Mouse (Mus musculus): Measurements from ENCODE around the gene 1700001O22Rik. TPM values are rescaled to one million over a fixed set of nuclear protein-coding genes. Genes with fewer than 3 reads are reported as not detected.

Gene 1700001O22Rik
- total and polyA plus RNA-seq, 3 experiments, result not detected

DNA sequence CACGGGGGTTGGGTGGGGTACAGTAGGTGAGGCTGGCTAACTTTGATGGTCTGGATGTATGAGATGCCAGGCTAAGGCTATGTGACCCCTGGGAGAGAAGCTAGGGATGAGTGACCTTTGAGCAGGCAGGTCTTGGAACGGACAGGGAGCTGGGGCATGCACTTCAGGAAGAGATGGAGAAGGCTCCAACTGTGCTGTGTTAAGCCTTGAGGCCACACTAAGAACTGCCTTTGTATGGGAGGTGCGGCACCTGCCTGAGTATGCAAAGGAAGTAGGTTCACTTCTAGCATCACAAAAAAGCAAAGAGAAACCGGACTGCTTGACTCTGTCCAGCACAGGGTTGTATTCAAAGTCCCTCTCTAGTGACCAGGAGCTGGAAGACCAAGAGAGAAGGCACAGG lies 25.2 kb downstream of the 1700001O22Rik start:
- in situ Hi-C loops (cut with MboI; ENCODE audit: low pct_ligation_motif_present, low pct_unique_long_range_greater_than_20kb, low sequenced_read_pairs), result no loop called here

DNA sequence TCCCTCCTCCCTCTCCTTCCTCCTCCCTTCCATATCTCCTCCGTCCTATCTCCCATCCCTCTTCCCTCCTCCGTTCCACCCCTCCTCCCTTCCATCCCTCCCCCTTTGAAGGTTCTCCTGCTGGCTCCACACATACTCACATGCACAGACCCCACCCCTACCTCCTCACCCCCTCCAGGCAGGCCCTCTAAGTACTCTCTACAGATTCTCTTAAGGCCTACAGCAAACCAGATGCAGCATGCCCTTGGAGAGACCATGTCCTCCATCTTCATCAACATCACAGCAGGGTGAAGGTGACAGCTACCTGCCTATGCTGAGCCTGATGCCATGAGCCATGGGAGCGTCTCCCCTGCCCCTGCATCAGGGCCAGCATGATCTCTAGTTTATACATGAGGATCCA lies 26.2 kb downstream of the 1700001O22Rik start:
- Histone ChIP-seq H3K4me3 (replicated peaks in 1 of 3; ENCODE audit: low read depth in 2 of 3, low read length in 2 of 3, poor library complexity in 1 of 3) (no peak overlapping the region), H3K4me2 (ENCODE audit: insufficient read depth, low read depth, poor library complexity, severe bottlenecking) (no peak overlapping the region), H3K36me3 (replicated peaks in 1 of 2; ENCODE audit: control insufficient read depth in 1 of 2, insufficient read depth in 1 of 2, low read length in 1 of 2) (no peaks in the 10 kb centered on the region), H3K79me2 (replicated peaks; ENCODE audit: control insufficient read depth, extremely low read depth, insufficient read depth, poor library complexity, severe bottlenecking) (no peaks in the 10 kb centered on the region), H3K27ac (ENCODE audit: insufficient read depth, low read depth) (no peak overlapping the region), H3K9me3 (replicated peaks; ENCODE audit: low read length) (no peaks in the 10 kb centered on the region), H3K4me1 (ENCODE audit: control insufficient read depth in 1 of 2, insufficient read depth in 2 of 2) (peaks cover 3 to 40% of the 10 kb centered on the region in 2 experiments; a peak in 3 of 4 replicates), H3K9ac (ENCODE audit: insufficient read depth, low read depth) (no peak overlapping the region), H3K27me3 (replicated peaks) (peaks cover 14% of the 10 kb centered on the region)
- dilution Hi-C loops (cut with MboI; ENCODE audit: extremely low pct_ligation_motif_present, extremely low pct_unique_long_range_greater_than_20kb, low sequenced_read_pairs) (no loop called here), in situ Hi-C loops (cut with MboI; ENCODE audit: low pct_ligation_motif_present, low pct_unique_long_range_greater_than_20kb, low sequenced_read_pairs) (no loop called here)
- TF ChIP-seq MYC (IDR thresholded peaks at IDR 0.05; ENCODE audit: low read depth, low read length) (no peak), E2F4 (IDR thresholded peaks at IDR 0.05; ENCODE audit: insufficient replicate concordance, low read depth, low read length) (no peak), POLR2A (IDR thresholded peaks at IDR 0.05; ENCODE audit: low read depth, low read length) (no peak), JUN (IDR thresholded peaks at IDR 0.05; ENCODE audit: insufficient read depth, low read depth, low read length) (no peak), TCF12 (IDR thresholded peaks at IDR 0.05; ENCODE audit: low read depth, low read length) (no peak), CTCF (conservative IDR thresholded peaks at IDR 0.05 in 1 of 2, IDR thresholded peaks at IDR 0.05 in 1 of 2; ENCODE audit: low read depth in 2 of 2, low read length in 2 of 2) (no peak), PAX5 (IDR thresholded peaks at IDR 0.05; ENCODE audit: low read length) (no peak), MEF2A (IDR thresholded peaks at IDR 0.05; ENCODE audit: borderline replicate concordance, low read depth, low read length) (no peak), USF2 (conservative IDR thresholded peaks at IDR 0.05; ENCODE audit: low read depth, low read length) (no peak), ZC3H11A (IDR thresholded peaks at IDR 0.05; ENCODE audit: low read depth, low read length) (no peak), UBTF (IDR thresholded peaks at IDR 0.05; ENCODE audit: low read depth, low read length) (no peak)
- DNase-seq (ENCODE audit: extremely low read depth), result no peak

More for the DNA sequence above, 25.2 kb downstream of the 1700001O22Rik start:
- Histone ChIP-seq H3K9me3 (replicated peaks; ENCODE audit: low read length) (no peaks in the 10 kb centered on the region), H3K4me2 (ENCODE audit: insufficient read depth, low read depth, poor library complexity, severe bottlenecking) (no peak overlapping the region), H3K27ac (ENCODE audit: insufficient read depth, low read depth) (no peak overlapping the region), H3K36me3 (replicated peaks in 1 of 2; ENCODE audit: control insufficient read depth in 1 of 2, insufficient read depth in 1 of 2, low read length in 1 of 2) (no peaks in the 10 kb centered on the region), H3K79me2 (replicated peaks; ENCODE audit: control insufficient read depth, extremely low read depth, insufficient read depth, poor library complexity, severe bottlenecking) (no peaks in the 10 kb centered on the region), H3K27me3 (replicated peaks) (peaks cover 14% of the 10 kb centered on the region), H3K9ac (ENCODE audit: insufficient read depth, low read depth) (no peak overlapping the region), H3K4me1 (ENCODE audit: control insufficient read depth in 1 of 2, insufficient read depth in 2 of 2) (peaks cover 3 to 31% of the 10 kb centered on the region in 2 experiments; a peak in 3 of 4 replicates), H3K4me3 (replicated peaks in 1 of 3; ENCODE audit: low read depth in 2 of 3, low read length in 2 of 3, poor library complexity in 1 of 3) (no peak overlapping the region)
- TF ChIP-seq E2F4 (IDR thresholded peaks at IDR 0.05; ENCODE audit: insufficient replicate concordance, low read depth, low read length) (no peak), TCF12 (IDR thresholded peaks at IDR 0.05; ENCODE audit: low read depth, low read length) (no peak), TBP (conservative IDR thresholded peaks at IDR 0.05; ENCODE audit: low read depth, low read length) (no peak), PAX5 (IDR thresholded peaks at IDR 0.05; ENCODE audit: low read length) (no peak), KAT2A (IDR thresholded peaks at IDR 0.05; ENCODE audit: insufficient replicate concordance, low read length) (no peak), POLR2A (IDR thresholded peaks at IDR 0.05; ENCODE audit: low read depth, low read length) (no peak), MAFK (IDR thresholded peaks at IDR 0.05; ENCODE audit: insufficient replicate concordance, low read length) (no peak)
- DNase-seq (ENCODE audit: extremely low read depth), result no peak
- dilution Hi-C loops (cut with MboI; ENCODE audit: extremely low pct_ligation_motif_present, extremely low pct_unique_long_range_greater_than_20kb, low sequenced_read_pairs), result no loop called here

Measured in CH12.LX (cell line).